Mouse (Mus musculus): ENCODE data around the gene Rho.

The Rho gene

DNA sequence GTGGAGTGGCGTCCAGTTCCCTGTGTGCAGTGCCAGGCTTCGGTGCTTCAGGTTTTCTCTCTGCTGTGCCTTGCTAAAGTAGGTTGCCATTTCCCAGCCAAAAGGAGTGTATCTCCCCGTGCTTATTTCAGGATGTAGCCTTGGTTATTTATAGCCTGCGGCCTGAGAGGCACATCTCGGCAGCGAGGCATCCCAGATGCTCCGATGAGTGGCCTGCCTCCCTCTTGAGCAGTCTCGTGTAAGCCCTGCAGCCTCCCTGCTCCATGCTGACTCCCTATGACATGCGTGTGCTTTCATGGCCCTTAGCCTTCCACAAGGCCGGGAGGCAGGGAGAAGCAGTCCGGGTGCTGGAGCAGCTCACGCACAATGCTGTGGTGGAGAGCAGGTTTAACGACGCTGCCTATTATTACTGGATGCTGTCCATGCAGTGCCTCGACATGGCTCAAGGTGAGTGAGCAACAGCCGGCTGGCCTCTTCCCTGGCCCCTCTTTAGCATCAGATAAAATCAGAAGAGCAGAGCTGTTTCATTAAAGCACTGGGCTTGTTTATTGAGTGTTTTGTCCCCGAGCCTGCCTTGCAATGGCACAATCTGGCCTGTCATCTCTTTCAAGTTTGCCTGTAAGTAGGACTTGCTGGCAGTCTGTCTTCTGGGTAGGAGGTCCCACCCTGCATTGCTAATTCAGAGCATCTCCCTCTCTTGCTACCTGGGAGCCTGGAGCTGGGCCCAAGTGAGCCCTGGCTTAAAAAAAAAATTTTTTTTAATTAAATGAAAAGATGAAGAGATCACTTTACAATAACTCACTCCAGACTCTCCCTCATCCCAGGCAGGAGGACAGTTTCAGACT lies 15.7 kb upstream of the Rho start:
- peak; percentile 96 for DNase-seq

DNA sequence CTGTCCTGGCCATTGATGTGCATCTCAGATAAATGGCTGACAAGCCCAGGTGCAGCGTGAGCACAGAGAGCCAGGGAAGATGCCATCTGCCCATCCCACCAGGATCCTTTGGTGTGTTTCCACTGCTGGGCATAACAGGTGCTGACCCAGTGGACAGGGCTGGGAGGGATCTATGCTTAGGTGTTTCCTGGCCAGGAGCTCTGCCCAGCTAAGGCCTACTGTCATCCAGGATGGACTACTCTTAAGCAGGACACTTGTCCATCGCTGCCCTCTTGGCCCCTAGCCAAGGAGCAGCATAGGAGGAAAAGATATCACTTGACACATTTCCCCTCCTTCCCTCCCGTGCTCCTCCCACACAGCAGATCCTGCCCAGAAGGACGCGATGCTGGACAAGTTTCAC lies 14.9 kb upstream of the Rho start:
- no peak for DNase-seq

DNA sequence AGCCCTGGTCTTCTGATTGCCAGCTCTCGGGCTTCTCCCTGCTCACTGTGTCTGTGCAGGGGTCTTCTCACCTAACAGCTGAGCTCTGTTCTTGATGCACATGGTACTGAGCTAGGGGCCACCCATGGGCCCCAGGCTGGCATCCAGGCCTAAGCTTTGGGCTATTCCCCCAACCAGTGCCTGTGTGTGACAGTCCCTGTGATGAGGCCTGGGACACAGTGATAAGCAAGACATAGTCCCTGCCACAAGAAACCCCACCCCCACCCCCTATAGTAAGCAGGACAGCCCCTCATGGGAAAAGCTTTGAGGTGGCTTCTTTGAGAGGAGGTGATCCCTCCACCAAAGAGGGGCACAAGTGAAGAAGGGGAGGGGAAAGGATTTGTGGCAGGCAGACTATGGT lies 12.9 kb upstream of the Rho start:
- no peak for DNase-seq

DNA sequence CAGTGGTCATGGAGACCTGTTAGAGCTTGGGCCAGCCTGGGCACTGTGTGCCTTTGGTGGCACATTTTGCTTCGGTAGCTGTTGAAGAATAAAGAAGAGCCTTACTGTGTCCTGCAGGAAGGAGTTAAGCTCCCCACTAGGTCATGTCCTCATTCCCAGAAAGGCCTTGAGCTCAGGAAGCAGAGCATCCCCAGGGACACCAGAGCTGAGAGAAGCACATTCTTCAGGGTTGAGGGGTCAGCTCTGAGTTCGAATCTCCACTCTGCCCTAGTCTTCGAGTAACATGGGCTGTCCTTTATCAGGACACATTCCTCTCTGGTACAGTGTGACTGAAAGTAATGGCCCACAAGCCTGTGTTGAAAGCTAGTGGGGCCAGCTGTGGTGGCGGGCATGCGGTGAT lies 11.7 kb upstream of the Rho start:
- DNase-seq: no peak

- no peak for DNase-seq
Observed at GRCm38 (mm10) chr6:115924829-115925228, 6.7 kb upstream of the Rho start.

- no peak for DNase-seq
Observed at GRCm38 (mm10) chr6:115926416-115926815, 5.1 kb upstream of the Rho start.

- DNase-seq: no peak
Observed at GRCm38 (mm10) chr6:115927292-115928242, 4.0 kb upstream of the Rho start.

DNA sequence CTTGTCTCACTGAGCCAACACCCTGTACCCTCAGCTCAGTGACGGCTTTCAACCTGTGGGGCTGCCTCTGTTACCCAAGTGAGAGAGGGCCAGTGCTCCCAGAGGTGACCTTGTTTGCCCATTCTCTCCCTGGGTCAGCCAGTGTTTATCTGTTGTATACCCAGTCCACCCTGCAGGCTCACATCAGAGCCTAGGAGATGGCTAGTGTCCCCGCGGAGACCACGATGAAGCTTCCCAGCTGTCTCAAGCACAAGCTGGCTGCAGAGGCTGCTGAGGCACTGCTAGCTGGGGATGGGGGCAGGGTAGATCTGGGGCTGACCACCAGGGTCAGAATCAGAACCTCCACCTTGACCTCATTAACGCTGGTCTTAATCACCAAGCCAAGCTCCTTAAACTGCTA lies 1.5 kb upstream of the Rho start:
- no peak for DNase-seq

DNA sequence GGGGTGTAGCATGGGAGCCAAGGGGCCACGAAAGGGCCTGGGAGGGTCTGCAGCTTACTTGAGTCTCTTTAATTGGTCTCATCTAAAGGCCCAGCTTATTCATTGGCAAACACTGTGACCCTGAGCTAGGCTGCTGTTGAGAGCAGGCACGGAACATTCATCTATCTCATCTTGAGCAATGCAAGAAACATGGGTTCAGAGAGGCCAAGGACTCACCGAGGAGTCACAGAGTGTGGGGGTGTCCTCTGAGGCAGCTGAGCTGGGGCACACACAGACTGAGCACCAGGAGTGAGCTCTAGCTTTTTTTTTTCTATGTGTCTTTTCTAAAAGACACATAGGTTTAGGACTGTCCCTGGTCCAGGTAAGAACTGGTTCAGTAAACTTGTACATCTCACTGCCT lies 843 bp downstream of the Rho start:
- DNase-seq: no peak

DNA sequence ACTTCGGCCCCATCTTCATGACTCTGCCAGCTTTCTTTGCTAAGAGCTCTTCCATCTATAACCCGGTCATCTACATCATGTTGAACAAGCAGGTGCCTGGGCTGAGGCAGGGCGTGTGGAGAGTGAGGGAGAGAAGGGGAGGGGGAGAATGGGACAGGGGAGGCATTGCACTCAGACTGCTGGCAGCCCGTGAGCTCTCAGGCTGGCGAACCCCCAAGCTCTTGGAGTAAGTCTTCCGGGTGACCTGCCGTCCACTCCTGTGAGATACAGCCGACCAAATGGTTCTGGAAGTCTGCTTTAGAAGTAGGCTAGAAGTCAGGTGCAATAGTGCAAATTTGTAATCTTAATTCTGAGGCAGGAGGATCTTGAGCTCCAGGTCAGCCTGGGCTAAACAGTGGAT lies 4.0 kb downstream of the Rho start:
- DNase-seq: no peak

DNA sequence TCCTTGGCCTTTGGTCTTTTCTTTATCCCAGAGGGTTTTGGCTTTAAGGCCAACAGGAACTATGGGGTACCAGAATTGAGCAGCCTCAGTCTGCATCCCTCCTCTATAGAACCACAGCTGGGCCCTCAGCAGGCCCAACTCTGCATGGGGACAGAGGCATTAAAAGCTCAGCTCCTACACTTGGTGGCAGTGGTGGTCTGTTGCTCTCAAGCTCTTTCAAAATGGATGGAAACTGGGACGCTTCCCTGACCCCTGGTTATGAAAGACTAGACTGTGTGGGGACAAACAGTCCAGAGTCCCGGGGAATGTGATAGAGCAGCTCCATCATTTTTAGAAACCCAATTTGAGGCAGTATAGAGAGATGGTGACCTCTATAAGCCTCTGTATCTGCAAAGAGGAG lies 6.5 kb downstream of the Rho start:
- no peak for DNase-seq

- DNase-seq: no peak
Observed at GRCm38 (mm10) chr6:115938798-115939197, 7.2 kb downstream of the Rho start.

GRCm38 (mm10) chr6:115940603-115941002 lies 9.1 kb downstream of the Rho start:
- no peak for DNase-seq

- DNase-seq: no peak
Observed at GRCm38 (mm10) chr6:115941128-115941527, 9.6 kb downstream of the Rho start.

DNA sequence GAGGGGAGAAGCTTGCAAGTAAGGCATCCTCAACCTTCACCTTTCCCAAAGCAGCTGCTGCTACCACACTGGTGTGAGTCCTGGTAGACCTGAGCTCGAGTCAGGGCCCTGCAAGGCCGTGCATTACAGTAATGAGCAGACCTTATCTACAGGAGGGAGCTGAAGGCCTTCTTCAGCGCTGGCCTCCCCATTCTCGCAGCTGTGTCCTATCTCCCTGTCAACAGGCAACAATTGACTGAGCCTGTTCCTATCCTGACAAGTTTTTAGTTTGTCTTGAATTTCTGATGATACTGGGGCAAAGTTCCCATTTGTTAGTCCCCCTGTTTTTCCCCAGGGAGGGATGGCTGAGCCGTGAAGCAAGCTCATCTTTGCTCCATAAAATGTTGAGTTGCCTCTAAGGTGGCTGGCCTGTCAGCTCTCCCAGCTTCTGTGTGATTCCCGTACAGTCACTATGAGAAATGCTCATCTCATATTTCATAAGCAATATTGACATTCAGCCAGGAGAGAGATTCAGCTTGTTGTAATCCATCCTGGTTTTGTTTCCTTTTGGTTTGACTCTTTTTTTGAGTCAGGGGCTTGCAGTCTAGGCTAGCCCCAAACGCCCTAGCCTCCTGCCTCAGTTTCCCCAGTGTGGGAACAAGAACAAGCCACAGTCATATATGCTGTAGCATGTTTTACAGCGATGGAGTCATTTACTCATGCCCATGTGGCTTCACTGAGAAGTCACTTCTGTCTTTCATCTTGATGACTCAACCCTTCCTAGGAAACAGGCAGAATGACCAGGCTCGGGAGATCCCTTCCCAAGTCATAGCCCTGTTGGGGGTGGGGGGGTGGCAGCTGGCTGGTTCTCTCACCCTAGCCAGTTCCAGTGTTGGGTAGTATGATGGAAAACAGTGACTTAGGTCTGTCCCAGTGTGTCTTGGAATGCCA lies 12.2 kb downstream of the Rho start:
- peak; percentile 96 for DNase-seq

- no peak for DNase-seq
Observed at GRCm38 (mm10) chr6:115944638-115945037, 13.1 kb downstream of the Rho start, which contains the start of gene H1foo. H1foo (plus strand) TSS chr6:115944938.

- DNase-seq: no peak
Observed at GRCm38 (mm10) chr6:115945633-115946032, 14.1 kb downstream of the Rho start.

DNA sequence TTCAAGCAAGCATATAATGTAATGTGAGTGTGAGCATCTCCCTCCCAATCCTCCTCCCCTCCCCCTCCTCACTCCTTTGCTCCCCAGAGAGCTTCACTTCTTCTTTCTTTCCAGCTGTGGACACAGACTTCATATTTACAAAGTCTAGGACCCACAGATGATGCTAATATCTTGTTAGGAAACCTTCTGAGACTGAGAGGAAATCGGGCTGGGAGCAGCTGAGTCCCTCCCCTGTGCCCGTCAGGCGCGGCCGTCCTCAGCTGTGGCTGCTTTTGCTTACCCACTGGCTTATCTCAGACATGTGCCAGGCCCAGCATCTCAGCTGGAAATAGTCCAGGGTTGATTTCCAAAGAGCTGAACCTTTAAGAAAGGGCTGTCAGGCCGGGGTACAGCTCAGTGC lies 14.8 kb downstream of the Rho start:
- DNase-seq: no peak

DNA sequence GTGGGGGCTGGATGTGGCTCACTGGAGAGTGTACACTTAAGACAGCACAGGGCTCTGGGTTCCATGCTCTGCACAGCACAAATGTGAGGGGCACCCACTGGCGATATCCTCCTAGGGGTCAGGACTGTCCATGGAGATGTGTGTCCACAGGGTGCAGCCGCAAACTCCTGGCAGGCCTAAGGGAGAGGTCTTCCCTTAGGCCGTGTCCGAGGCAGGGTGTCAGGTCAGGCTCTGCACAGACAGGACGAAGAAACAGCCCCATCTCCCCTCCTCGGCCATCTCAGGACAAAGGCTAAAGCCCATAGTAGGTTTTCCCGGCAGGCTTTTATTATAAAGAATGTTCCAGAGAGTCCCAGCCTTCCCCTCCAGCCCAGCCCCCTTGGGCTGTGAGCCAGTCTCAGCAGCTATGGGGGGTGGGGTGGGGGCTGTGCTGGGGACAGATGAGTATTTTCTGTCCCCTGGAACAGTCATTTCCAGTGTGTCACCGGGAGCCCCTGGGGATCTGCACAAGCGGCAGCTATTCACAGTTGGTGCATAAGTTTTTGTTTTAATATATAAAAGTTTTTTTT lies 23.0 kb downstream of the Rho start:
- DNase-seq: peak; percentile 94

GRCm38 (mm10) chr6:115955169-115955568 lies 23.6 kb downstream of the Rho start:
- DNase-seq: no peak

GRCm38 (mm10) chr6:115955664-115956063 lies 24.1 kb downstream of the Rho start:
- no peak for DNase-seq

- peak; percentile 95 for DNase-seq
Observed at GRCm38 (mm10) chr6:115956418-115956921, 24.9 kb downstream of the Rho start.

Data from heart, adult 11 months (tissue).